Mouse (Mus musculus): ENCODE data around the gene Ciart. TPM values are rescaled to one million over a fixed set of nuclear protein-coding genes. Genes with fewer than 3 reads are reported as not detected.
A peak's percentile ranks its signal among the peaks of the same experiment; 100 is the strongest.
"Not testable (repeated sequence)": the region's sequence is repeated elsewhere in the genome, so short reads cannot be mapped to it uniquely, and the experiment has no call there.

Ciart gene
- 10 to 100 TPM; 10.1 to 10.9 TPM for total RNA-seq (2021)
- long read RNA-seq, experiment 1, partial matches to known transcripts = 1 of 5 reads
- long read RNA-seq, experiment 1, other reads (novel, unspliced or antisense) = 0 of 5 reads
- long read RNA-seq, experiment 2, partial matches to known transcripts = 1 of 5 reads
- long read RNA-seq, experiment 2, other reads (novel, unspliced or antisense) = 1 of 5 reads

DNA sequence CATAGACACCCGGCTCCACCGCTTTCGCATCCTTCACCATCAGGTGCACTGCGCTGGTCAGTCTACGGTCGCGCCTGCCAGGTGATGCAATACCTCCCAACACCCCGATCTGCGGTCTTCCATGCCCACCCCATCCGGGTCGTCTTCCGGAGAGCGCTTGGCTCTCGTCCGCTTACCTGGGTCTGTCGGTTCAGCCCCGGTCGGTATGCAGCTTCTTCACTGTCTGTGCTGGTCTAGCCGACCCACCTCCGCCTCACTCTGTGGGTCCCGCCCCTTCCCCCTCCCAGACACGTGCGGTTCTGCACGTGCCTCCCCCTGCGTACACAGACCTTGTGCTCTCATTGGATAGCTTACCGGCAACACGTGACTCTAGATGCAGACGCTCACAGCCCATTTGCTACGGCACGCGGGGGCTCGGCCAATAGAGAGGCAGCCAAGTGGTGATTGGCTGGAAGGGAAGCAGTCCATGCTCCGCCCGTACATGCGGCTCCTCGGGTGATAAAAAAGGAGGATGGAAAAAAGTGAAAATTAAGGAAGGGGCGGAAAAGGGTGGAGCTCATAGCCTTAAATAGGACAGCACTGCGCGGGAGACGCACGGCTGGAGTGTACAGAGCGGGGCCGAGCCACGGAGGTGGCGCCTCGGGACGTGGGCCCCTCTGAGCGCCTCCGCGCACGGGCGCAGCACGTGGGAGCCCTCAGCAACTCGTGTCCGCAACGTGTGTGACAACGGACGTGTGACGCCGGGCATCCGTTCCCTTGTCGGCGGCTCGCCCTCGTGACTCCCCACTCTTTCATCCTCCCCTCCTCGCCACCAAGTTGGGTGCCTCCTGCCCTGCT lies at the start of gene Ciart:
TSS of gene Ciart (minus strand) at position 273 of the 837 bp plus-strand sequence.
- peak; percentile 96 to 98 for DNase-seq (ENCODE audit: low spot score in 2 of 2)

DNA sequence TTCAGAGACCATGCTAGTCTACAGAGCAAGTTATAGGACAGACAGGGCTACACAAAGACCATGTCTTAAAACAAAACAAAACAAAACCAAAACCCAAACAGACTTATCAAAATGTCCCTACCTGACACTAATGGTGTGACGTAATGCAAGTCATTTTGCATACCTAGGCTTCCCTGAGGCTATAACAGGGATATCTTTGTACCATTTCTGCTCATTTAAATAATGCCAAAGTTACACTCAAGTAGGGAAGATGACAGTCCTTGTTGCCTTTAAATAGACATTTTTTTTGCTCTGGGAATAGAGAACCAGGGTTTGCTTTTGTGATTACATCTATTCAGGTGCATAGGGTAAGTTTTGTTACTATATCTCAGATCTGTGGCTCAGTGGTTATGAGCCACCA lies 49.4 kb upstream of the Ciart start:
- no peak for DNase-seq (ENCODE audit: low spot score in 2 of 2)

DNA sequence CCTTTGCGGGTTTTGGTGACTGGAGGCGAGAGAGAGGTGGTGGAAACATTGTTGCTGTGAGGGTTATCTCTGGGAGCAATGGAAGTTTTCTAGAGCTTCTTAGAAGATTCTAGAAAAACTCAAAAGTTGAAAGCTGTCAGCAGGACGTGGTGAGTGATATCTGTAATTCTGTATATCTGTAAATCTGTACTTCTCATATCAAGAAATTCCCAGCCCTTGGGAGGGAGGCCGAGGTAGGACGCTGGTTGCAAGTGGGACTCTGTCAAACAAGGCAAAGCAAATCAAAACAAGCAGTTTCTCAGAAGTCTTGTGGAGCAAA lies 48.4 kb upstream of the Ciart start:
- DNase-seq (ENCODE audit: low spot score in 2 of 2) = no peak

DNA sequence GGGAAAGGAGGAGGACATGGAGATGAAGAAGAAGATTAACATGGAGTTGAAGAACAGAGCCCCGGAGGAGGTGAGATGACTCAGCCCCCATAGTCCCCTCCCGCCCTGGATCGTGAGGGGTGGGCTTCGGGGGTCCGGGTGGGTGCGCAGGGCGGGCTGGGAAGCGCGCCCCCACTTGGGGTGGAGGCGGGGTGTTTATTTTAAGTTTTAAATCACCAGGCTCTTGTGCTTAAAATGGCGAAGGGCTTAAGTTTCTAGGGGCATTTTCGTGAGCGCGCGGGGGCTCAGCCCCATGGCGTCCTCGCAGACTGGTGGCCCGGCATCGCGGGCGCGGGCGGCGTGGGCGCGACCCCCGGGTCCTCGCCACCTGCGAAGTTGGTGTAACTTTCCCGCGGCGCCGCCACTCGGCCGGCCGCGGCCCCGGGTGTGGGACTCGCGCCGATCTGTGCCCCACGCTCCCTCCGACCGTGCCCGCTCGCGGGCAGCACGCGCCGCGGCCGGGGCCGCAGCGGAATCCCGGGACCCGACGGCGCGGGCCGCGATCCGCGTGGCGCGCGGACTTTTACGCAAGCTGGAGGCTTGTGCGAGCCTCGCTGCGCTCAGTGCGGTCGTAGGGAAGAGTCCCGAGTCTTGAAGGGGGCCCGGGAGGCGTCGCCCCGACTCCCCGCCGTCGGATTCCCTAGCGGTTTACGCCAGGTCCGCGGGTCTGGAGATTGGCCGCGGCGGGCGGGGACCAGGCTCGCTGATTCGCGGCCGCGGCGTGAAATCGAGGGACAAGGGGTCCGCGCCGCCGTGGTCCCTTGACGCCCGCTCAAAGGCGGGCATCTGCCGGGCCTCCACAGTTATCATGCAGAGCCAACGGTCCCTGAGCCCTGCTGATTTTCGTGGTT lies 47.8 kb upstream of the Ciart start:
- peak in 1 of 2 experiments; percentile 17 for DNase-seq (ENCODE audit: low spot score in 2 of 2)

DNA sequence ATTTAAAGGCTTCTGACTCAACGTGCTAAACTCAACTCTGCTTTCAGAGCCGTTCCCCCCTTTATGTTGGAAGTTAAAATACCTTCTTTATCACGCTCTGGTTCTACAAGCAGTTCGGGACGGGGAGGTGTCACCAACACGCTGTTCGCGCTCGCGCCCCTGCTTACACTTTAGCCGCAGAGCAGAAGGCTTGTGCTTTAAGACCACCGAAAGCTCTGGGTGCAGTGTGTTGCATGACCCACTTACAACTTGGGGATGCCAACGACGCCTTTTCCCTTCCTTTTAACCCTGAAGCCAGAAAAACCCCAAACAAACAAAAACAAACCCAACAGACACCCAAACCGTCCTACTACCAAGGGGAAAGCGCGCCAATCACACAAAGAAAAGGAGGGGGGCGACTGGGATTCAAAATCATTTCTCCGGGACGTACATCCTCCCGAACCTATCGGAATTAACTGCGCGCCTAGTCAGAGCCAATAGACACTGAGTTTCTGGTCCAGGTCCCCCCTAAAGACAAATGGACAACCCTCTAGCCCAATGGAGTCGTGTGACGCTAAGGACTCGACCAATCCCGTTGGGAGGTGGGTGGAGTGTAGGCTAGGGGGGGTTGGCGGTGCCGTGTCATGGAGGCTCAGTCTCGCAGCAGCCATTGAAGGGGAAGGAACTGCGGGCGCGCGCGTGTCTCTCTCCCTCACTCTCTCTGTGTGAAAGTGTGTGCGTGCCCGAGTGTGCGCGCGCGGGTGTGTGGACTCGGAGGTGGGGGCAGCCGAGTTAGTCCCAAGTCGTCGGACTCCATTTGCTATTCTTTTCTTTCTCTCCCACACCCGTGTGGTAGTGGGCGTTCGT lies 46.8 kb upstream of the Ciart start, which contains the start of gene Anp32e:
TSS of gene Anp32e (plus strand) at position 589 of the 846 bp plus-strand sequence.
- peak; percentile 95 to 99 for DNase-seq (ENCODE audit: low spot score in 2 of 2)

DNA sequence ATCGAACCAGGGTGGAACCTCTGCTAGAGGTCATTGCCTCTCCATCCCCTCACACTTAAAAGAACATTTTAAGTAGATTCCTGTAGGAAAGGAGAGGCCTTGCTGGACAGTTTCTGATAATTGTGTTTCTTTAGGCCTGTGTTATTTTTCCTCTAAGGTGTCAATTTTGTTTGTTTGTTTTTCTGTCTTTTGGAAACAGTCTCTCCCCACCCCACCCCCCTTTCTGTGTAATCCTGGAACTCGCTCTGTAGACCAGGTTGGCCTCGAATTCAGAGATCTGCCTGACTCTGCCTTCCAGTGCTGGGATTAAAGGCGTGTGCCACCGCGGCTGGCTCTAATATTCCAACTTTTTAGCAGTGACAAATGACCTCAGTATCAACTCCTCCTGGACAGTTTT lies 46.2 kb upstream of the Ciart start:
- no peak for DNase-seq (ENCODE audit: low spot score in 2 of 2)

DNA sequence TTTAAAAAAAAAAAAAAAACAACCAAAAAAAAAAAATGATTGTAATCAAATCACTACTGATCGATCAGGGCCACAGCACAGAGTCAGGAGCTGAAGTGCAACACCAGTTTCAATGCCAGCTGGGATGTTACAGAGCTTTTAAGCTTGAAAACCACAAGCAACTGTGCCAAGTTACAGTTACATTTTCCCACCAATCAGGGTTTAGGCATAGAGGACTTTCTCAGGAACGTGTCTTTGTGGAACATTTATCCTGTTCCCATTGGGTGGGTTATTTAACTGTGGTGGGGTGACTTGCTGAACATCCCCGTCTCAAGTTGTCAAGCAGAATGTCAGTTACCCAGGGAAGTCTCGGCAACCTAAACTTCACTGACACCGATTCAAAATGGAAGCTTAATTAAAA lies 43.0 kb upstream of the Ciart start:
- no peak for DNase-seq (ENCODE audit: low spot score in 2 of 2)

DNA sequence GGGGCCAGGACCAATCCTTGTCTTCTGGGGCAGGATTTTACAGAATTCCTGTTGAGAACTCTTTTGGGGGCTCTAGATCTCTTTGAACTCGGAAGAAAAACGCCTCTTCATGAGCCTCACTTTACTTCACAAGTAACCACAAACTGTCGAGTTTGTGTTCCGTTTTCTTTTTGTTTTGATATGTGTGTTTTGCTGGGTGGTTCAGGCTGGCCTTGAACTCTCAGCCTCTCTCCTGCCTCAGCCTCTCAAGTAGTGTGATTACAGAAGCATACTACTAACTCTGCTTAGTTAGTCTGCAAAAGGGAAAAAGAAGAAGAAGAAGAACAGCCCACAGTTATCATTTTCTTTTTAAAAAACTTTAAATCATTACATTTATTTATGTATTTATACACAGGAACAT lies 42.1 kb upstream of the Ciart start:
- DNase-seq (ENCODE audit: low spot score in 2 of 2) = no peak

DNA sequence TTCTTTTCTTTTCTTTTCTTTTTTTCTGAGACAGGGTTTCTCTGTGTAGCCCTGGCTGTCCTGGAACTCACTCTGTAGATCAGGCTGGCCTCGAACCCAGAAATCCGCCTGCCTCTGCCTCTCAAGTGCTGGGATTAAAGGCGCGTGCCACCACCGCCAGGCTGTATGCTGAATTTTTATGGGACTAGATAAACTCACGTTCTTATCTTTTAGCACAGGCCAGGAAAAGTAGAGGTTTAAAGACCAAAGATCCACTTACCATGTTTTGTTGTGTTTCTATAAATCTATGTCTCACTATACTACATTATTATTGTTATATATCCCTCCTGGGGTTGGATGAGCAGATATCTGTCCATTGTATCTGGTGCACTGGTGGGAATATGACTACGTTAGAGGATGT lies 41.4 kb upstream of the Ciart start:
- DNase-seq (ENCODE audit: low spot score in 2 of 2) = not testable (repeated sequence)

DNA sequence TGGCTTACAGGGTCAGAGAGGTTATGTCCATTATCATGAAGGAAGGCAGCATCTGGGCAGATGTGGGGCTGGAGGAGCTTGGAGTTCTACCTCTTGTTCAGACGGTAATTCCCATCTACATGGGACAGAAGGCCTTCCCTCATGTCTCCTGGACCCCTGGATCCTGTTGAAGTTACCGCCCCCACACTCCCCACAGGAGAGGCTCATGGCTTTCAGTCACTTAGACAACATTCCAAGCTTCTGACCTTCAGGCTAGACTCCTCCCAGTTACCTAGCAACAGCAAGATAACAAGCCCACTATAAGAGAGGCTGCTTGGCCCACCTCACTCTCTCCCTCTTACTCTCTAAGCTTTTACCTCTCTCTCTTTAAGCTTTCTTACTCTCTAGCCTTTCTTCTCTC lies 38.5 kb upstream of the Ciart start:
- not testable (repeated sequence) for DNase-seq (ENCODE audit: low spot score in 2 of 2)

DNA sequence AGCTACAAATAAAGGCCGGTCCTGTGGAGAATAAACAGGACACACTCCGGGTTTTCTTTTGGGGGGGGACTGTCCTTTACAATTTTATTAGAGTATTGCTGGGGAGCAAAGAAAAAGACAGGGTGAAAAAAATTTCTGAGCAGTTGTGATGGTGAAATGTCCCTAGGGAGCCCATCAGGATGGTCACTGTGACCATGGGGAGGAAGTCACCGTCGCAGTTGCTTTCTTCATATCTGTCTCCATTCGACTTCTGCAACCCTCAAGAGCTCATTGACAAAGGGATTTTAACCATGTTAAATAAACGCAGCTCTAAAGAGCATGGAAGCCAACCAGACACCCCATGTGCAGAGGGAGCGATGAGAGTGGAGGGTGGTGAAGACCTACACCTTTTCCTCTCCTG lies 34.7 kb upstream of the Ciart start:
- no peak for DNase-seq (ENCODE audit: low spot score in 2 of 2)

DNA sequence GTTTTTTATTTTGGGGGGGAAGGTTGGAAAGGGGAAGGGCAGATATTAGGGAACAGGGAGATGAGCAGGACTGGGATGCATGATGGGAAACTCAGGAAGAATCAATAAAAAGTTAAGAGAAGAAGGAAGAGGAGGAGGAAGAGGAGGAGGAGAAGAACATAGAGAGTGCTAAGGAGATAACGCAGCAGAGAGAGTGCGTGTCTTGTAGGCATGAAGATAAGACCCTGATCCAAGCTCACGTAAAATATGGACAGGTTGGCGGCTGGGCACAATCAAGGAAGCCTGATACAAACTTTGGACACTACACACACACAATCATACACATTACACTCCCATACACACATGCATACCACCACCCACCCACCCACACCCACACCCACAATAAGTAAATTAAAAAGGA lies 32.7 kb upstream of the Ciart start:
- no peak for DNase-seq (ENCODE audit: low spot score in 2 of 2)

DNA sequence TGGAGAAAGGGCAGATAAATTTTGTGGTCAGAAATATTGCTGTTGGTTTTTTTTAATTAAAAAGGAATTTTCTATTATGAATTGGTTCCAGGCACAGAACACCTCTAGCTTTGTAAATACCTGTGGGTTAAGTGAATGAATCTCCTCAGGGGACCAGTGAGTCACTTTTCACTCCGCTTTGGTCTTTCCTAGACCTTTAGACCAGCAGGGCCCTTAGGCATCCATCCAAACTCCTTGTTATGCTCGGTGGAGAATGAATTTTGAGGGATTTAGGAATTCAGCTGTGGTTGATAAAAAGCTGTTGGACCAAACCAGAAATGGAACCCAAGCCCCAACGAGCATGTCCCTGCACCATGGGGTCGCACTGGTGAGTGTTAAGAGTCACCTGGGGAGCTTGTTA lies 25.6 kb upstream of the Ciart start:
- DNase-seq (ENCODE audit: low spot score in 2 of 2) = no peak

DNA sequence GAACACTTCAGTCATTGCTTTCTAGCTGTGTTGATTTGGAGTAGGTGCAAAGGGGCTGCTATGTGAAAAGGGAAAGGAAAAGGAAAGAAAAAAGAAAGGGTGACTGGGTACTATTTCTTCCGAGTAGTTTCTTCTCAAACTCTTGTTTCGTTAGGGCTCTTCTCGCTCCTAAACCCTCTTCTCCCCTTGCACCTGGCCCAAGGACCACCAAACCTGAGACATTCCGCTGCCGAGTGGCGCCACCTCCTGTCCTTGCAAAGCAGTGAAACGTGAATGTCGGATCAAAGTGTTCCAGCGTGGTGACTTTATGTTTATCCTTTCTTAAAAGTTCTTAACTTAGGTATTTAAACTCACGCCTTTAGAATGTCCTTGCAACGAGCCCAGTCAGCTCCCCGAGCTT lies 24.8 kb upstream of the Ciart start:
- DNase-seq (ENCODE audit: low spot score in 2 of 2) = no peak

DNA sequence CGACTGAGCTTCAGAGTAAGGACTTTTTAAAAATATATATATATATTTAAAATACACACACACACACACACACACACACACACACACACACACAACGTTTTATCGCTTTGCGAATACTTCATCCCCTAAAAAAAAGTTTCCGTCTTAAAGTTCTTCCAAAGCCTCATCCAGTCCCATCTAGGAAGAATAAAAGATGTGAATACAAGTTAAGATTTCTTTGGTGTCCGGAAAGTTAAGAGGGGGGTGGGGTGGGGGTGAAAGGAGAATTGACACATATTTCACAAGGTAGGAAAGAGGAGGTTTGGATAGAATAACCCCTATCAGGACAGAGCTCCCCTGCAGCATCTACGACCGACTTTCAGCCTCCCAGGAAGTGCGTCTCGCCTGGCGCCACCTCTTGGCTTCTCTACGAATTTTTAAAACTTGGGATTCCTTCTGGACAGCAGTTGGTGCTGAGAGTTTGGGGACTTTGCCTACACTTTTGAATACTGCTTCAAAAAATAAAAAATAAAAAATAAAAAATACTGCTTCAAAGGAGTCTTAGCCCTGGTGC lies 24.0 kb upstream of the Ciart start:
- no peak for DNase-seq (ENCODE audit: low spot score in 2 of 2)

DNA sequence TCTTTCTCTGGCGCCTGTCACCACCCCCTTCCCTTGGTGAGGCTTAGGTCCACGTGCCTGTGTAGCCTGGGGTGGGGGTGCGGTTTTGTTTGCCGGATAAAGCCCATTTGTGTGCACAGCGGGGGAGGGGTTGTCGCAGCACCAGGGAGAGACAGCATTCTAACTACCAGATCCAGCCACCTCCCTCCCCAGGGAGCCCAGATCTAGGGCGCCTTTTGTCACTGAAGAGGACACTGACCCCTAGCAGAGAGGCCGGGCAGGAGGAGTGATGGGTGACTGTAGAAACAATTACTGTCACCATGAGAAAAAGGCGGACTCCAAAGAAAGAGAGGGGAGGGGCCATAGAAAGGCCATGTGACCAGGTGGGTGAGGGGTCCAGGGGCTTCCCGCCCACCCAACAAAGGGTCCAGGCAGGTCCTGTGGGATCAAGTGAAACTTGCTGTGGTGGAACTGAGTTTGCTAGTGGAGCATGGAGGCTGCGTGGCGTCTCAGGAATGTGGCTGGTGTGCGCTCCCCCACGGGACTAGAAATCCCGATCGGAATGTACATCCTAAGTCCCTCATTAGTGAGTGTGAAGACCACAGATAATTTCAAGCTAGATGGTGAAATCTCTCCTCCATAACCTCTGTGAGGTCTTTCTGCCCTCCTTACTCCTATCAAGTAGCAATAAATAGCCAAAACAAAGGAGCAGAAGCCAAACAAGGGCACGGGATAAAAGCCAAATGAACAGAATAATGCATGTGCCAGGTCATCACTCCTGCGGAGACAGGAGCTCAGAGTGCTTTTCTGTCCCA lies 23.3 kb upstream of the Ciart start:
- no peak for DNase-seq (ENCODE audit: low spot score in 2 of 2)

DNA sequence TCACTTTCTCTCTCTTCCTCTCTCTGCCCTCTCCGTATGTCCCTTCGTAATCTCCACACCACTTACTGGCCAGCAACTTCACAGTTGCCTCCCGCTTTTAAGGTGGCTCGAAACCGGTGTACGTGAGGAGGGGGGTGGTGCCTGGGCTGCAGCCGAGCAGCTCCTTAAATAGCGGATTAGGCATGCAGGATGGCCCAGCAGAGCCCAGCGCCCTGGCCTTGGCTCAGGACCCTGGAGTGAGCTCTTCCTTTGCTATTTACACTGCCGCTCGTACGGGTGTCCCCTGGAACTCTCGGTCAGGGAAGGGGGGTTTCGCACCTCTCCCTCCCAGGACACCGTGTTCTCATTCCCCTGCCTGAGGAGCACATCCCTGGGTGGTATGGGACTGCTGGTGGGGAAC lies 22.5 kb upstream of the Ciart start, which contains the start of gene Car14:
TSS of gene Car14 (minus strand) at position 124 of the 400 bp plus-strand sequence.
- DNase-seq (ENCODE audit: low spot score in 2 of 2) = no peak

DNA sequence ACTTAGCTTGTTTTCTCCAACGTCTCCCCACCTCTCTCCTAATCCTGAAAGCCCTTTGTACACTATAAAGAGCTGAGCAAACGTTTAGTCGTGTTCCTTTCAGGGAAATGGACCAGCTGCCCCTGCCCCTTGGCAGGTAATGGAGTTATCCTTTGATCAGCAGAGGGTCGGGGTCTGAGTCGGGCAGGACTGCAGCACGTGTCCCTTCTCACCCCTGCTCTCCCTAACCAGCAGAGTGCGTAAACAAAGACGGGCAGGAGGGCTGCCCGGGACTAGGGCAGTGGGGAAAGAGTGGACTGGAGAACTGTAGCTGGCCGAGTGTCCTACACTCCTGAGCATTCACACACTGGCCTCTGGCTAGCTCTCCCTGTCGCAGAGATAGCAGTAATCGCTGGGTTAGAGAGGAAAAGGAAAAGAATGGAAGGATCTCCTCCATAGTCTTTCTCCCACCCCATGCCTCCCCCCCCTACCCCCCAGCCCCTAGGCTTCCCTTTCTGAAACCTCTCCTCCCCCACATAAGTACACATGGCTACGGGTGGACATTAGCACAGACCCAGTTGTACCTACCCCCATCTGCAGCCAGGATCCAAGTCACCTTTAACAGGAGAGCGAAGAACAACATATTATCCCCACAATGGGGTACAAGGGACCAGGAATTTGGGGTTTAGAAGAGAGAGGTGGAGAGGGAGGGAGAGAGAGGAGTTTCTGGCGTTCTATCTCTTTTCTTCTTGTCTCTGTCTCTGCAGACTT lies 21.9 kb upstream of the Ciart start:
- no peak for DNase-seq (ENCODE audit: low spot score in 2 of 2)

DNA sequence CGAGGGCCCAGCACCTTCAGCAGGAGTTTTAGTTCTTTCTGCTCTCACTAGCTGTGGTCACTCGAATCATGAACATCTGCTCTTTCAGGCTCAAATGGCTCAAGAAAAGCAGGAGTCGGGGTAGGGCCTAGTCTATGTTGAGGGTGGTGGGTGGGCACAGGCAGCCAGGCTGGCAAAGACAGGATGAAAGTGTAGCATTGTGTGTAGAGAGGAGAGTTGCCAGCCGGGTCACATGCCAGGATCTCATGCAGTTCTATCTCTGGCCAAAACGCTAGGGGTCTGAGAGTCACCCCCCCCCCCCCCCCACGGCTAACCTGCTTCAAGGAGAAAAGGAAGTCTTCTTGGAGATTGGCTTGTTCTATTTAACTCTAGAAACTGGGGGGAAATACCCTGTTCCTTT lies 20.6 kb upstream of the Ciart start:
- no peak for DNase-seq (ENCODE audit: low spot score in 2 of 2)
